Mouse (Mus musculus) neural tube, embryonic 10.5 days (tissue): ENCODE measurements around the gene Bpifc.

Experiments used
- DNase-seq: peaks from one replicate; pipeline ENCODE4 v3.0.0-alpha.2; 2017; ENCODE audit warnings: low spot score; ENCODE audit errors: extremely low spot score

Gene Bpifc

GRCm38 (mm10) chr10:86017781-86018180, 6.1 kb upstream of the Bpifc start:
- DNase-seq = no peak

GRCm38 (mm10) chr10:86011172-86011571, 523 bp downstream of the Bpifc start:
- DNase-seq = no peak

- DNase-seq = no peak
These were observed 1.1 kb downstream of the Bpifc start for GRCm38 (mm10) chr10:86010636-86011035.

- no peak for DNase-seq
These were observed 2.0 kb downstream of the Bpifc start for GRCm38 (mm10) chr10:86009688-86010087.

GRCm38 (mm10) chr10:86006455-86006854, 5.2 kb downstream of the Bpifc start:
- no peak for DNase-seq

- no peak for DNase-seq
These were observed 11.2 kb downstream of the Bpifc start for GRCm38 (mm10) chr10:86000447-86000846.

- no peak for DNase-seq
These were observed 17.1 kb downstream of the Bpifc start for GRCm38 (mm10) chr10:85994543-85995104.

- DNase-seq = no peak
These were observed 17.9 kb downstream of the Bpifc start for GRCm38 (mm10) chr10:85993836-85994235.

- no peak for DNase-seq
These were observed 19.3 kb downstream of the Bpifc start for GRCm38 (mm10) chr10:85992412-85992811.

GRCm38 (mm10) chr10:85989412-85990115, 22.1 kb downstream of the Bpifc start:
- no peak for DNase-seq

- DNase-seq = no peak
These were observed 38.8 kb downstream of the Bpifc start for GRCm38 (mm10) chr10:85972915-85973314.

- DNase-seq = no peak
These were observed 39.9 kb downstream of the Bpifc start for GRCm38 (mm10) chr10:85971826-85972225.

GRCm38 (mm10) chr10:85969894-85970620, 41.6 kb downstream of the Bpifc start:
- no peak for DNase-seq

GRCm38 (mm10) chr10:85968731-85969130, 43.0 kb downstream of the Bpifc start:
- DNase-seq = no peak

GRCm38 (mm10) chr10:85968157-85968634, 43.5 kb downstream of the Bpifc start:
- DNase-seq = peak; percentile 89

GRCm38 (mm10) chr10:85967411-85968156, 44.1 kb downstream of the Bpifc start:
- DNase-seq = no peak

- no peak for DNase-seq
These were observed 45.2 kb downstream of the Bpifc start for GRCm38 (mm10) chr10:85966476-85966875.

GRCm38 (mm10) chr10:85964316-85964715, 47.4 kb downstream of the Bpifc start:
- DNase-seq = no peak

GRCm38 (mm10) chr10:85962897-85963296, 48.8 kb downstream of the Bpifc start:
- no peak for DNase-seq

GRCm38 (mm10) chr10:85957464-85957950, 54.2 kb downstream of the Bpifc start, which contains the start of gene Rtcb:
Rtcb (minus strand) TSS chr10:85957823.
- peak; percentile 99 for DNase-seq

GRCm38 (mm10) chr10:85956871-85957419, 54.8 kb downstream of the Bpifc start:
- DNase-seq = no peak
